Mouse (Mus musculus): ENCODE measurements around the gene Lrrc7. TPM values are rescaled to one million over a fixed set of nuclear protein-coding genes. Genes with fewer than 3 reads are reported as not detected.

The Lrrc7 gene
- polyA plus RNA-seq, 1 experiment from 2014 or later, result 0.41 TPM

GRCm38 (mm10) chr3:158532859-158533258 is 29.2 kb downstream of the Lrrc7 start:
- no peaks in the 10 kb centered on the region for H3K27me3 ChIP-seq (ENCODE audit: control insufficient read depth, insufficient read depth, low read length)
- 63% methylated on average over 2 of the region's 2 CpGs for WGBS
- no peaks in the 10 kb centered on the region for H3K36me3 ChIP-seq (ENCODE audit: control insufficient read depth, insufficient read depth, low read length)
- H3K4me2 ChIP-seq (replicated peaks; ENCODE audit: low read depth), result no peak overlapping the region
- no peaks in the 10 kb centered on the region for H3K4me1 ChIP-seq (replicated peaks; ENCODE audit: control insufficient read depth, insufficient read depth)
- H3K4me3 ChIP-seq (ENCODE audit: low read depth, low read length), result no peak overlapping the region
- DNase-seq (ENCODE audit: low spot score), result no peak
- no peak for TF ChIP-seq EP300 (optimal IDR thresholded peaks at IDR 0.05)
- TF ChIP-seq CTCF (IDR thresholded peaks at IDR 0.05; ENCODE audit: low read depth), result no peak
- H3K27ac ChIP-seq (replicated peaks), result no peak overlapping the region
- ATAC-seq (ENCODE audit: low FRiP score, low TSS enrichment), result no peak
- H3K9me3 ChIP-seq (ENCODE audit: control insufficient read depth, low read length), result no peaks in the 10 kb centered on the region
- no peak overlapping the region for H3K9ac ChIP-seq (ENCODE audit: low read length)

DNA sequence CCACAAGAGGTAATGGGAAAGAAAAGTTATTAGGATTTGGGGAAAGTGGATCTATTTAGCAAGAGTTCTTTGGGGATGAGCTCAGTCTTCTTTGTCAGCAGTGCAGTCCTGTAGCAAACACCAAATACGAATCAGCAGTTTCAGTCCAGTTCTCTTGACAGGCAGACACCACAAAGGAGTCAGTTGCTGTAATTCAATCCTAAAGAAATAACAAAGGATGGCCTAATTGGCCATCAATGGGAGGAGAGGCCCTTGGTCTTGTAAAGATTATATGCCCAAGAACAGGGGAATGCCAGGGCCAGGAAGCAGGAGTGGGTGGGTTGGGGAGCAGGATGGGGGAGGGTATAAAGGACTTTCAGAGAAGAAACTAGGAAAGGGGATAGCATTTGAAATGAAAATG is 33.5 kb downstream of the Lrrc7 start:
- Histone ChIP-seq H3K27ac (replicated peaks) (no peak overlapping the region), H3K27me3 (ENCODE audit: control insufficient read depth, insufficient read depth, low read length) (no peaks in the 10 kb centered on the region), H3K4me3 (ENCODE audit: low read depth, low read length) (no peak overlapping the region), H3K4me2 (replicated peaks; ENCODE audit: low read depth) (no peak overlapping the region), H3K9ac (ENCODE audit: low read length) (no peak overlapping the region), H3K4me1 (replicated peaks; ENCODE audit: control insufficient read depth, insufficient read depth) (no peaks in the 10 kb centered on the region), H3K36me3 (ENCODE audit: control insufficient read depth, insufficient read depth, low read length) (no peaks in the 10 kb centered on the region), H3K9me3 (ENCODE audit: control insufficient read depth, low read length) (no peaks in the 10 kb centered on the region)
- no peak for DNase-seq (ENCODE audit: low spot score)
- ATAC-seq (ENCODE audit: low FRiP score, low TSS enrichment), result no peak
- 62% methylated on average over 1 of the region's 1 CpGs for WGBS
- TF ChIP-seq EP300 (optimal IDR thresholded peaks at IDR 0.05) (no peak), CTCF (IDR thresholded peaks at IDR 0.05; ENCODE audit: low read depth) (no peak)

- no peak for ATAC-seq (ENCODE audit: low FRiP score, low TSS enrichment)
These were observed 68.3 kb downstream of the Lrrc7 start for GRCm38 (mm10) chr3:158493730-158494129.

DNA sequence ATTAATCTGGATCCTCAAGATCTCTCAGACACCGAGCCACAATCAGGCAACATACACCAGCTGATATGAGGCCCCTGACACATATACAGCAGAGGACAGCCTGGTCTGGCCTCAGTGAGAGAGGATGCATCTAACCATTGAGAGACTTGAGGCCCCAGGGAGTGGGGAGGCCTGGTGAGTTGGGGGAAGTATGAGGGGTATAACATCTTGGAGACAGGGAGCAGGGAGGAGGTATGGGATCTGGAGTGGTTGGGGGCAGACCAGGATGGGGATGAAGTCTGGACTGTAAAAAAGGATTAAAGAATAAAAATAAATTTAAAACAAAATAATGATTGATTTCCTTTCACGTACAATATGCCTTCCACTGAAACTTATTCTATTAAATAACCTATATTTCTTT is 82.3 kb downstream of the Lrrc7 start:
- no peak overlapping the region for H3K27ac ChIP-seq (replicated peaks)
- H3K9me3 ChIP-seq (ENCODE audit: control insufficient read depth, low read length), result no peaks in the 10 kb centered on the region
- DNase-seq (ENCODE audit: low spot score) (no peak), ATAC-seq (ENCODE audit: low FRiP score, low TSS enrichment) (no peak)
- no peak overlapping the region for H3K4me2 ChIP-seq (replicated peaks; ENCODE audit: low read depth)
- H3K27me3 ChIP-seq (ENCODE audit: control insufficient read depth, insufficient read depth, low read length), result no peaks in the 10 kb centered on the region
- WGBS, result 79% methylated on average over 2 of the region's 2 CpGs
- H3K4me1 ChIP-seq (replicated peaks; ENCODE audit: control insufficient read depth, insufficient read depth), result no peaks in the 10 kb centered on the region
- TF ChIP-seq EP300 (optimal IDR thresholded peaks at IDR 0.05), result no peak
- no peak for TF ChIP-seq CTCF (IDR thresholded peaks at IDR 0.05; ENCODE audit: low read depth)
- no peak overlapping the region for H3K4me3 ChIP-seq (ENCODE audit: low read depth, low read length)
- no peak overlapping the region for H3K9ac ChIP-seq (ENCODE audit: low read length)
- no peaks in the 10 kb centered on the region for H3K36me3 ChIP-seq (ENCODE audit: control insufficient read depth, insufficient read depth, low read length)

More at GRCm38 (mm10) chr3:158493730-158494129, 68.3 kb downstream of the Lrrc7 start:
- no peak overlapping the region for H3K9ac ChIP-seq (ENCODE audit: low read length)
- TF ChIP-seq CTCF (IDR thresholded peaks at IDR 0.05; ENCODE audit: low read depth), result no peak
- TF ChIP-seq EP300 (optimal IDR thresholded peaks at IDR 0.05), result no peak
- WGBS, result 92% methylated on average over 1 of the region's 1 CpGs
- H3K36me3 ChIP-seq (ENCODE audit: control insufficient read depth, insufficient read depth, low read length), result no peaks in the 10 kb centered on the region
- H3K27ac ChIP-seq (replicated peaks), result no peak overlapping the region
- H3K4me1 ChIP-seq (replicated peaks; ENCODE audit: control insufficient read depth, insufficient read depth), result no peaks in the 10 kb centered on the region
- H3K4me2 ChIP-seq (replicated peaks; ENCODE audit: low read depth), result no peak overlapping the region
- H3K9me3 ChIP-seq (ENCODE audit: control insufficient read depth, low read length), result no peaks in the 10 kb centered on the region
- H3K27me3 ChIP-seq (ENCODE audit: control insufficient read depth, insufficient read depth, low read length), result no peaks in the 10 kb centered on the region
- DNase-seq (ENCODE audit: low spot score), result no peak
- H3K4me3 ChIP-seq (ENCODE audit: low read depth, low read length), result no peak overlapping the region

DNA sequence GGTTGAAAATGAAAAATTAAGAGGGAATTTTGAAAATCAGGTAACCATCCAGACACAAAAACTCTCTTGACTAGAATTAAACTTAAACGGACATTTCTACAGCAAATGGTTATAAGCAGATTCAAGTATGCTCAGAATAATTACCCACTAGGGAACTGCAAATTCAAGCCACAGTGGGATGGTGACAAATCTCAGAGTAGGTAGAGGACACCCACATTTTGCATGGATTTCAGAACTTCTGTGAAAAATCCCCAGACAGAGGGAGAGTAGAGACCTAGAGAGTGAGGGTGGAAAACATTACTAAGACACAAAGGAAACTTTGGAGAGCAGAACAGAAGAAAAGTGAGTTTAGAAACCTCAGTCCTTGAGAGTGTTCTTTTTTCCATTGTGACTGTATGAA is 161.4 kb downstream of the Lrrc7 start:
- Histone ChIP-seq H3K27me3 (ENCODE audit: control insufficient read depth, insufficient read depth, low read length) (no peaks in the 10 kb centered on the region), H3K36me3 (ENCODE audit: control insufficient read depth, insufficient read depth, low read length) (no peaks in the 10 kb centered on the region), H3K4me2 (replicated peaks; ENCODE audit: low read depth) (no peak overlapping the region), H3K9me3 (ENCODE audit: control insufficient read depth, low read length) (no peaks in the 10 kb centered on the region), H3K4me3 (ENCODE audit: low read depth, low read length) (no peak overlapping the region), H3K4me1 (replicated peaks; ENCODE audit: control insufficient read depth, insufficient read depth) (no peaks in the 10 kb centered on the region), H3K9ac (ENCODE audit: low read length) (no peak overlapping the region), H3K27ac (replicated peaks) (no peak overlapping the region)
- DNase-seq (ENCODE audit: low spot score), result no peak
- no peak for ATAC-seq (ENCODE audit: low FRiP score, low TSS enrichment)
- 90% methylated on average over 1 of the region's 1 CpGs for whole genome bisulfite sequencing
- TF ChIP-seq EP300 (optimal IDR thresholded peaks at IDR 0.05), result no peak
- no peak for TF ChIP-seq CTCF (IDR thresholded peaks at IDR 0.05; ENCODE audit: low read depth)

GRCm38 (mm10) chr3:158391534-158391933 is 170.5 kb downstream of the Lrrc7 start:
- no peak for ATAC-seq (ENCODE audit: low FRiP score, low TSS enrichment)

More at GRCm38 (mm10) chr3:158391534-158391933, 170.5 kb downstream of the Lrrc7 start:
- Histone ChIP-seq H3K9me3 (ENCODE audit: control insufficient read depth, low read length) (no peaks in the 10 kb centered on the region), H3K4me1 (replicated peaks; ENCODE audit: control insufficient read depth, insufficient read depth) (no peaks in the 10 kb centered on the region), H3K27ac (replicated peaks) (no peak overlapping the region), H3K4me3 (ENCODE audit: low read depth, low read length) (no peak overlapping the region), H3K27me3 (ENCODE audit: control insufficient read depth, insufficient read depth, low read length) (no peaks in the 10 kb centered on the region), H3K9ac (ENCODE audit: low read length) (no peak overlapping the region), H3K36me3 (ENCODE audit: control insufficient read depth, insufficient read depth, low read length) (no peaks in the 10 kb centered on the region), H3K4me2 (replicated peaks; ENCODE audit: low read depth) (no peak overlapping the region)
- DNase-seq (ENCODE audit: low spot score), result no peak
- TF ChIP-seq CTCF (IDR thresholded peaks at IDR 0.05; ENCODE audit: low read depth), result no peak
- no peak for TF ChIP-seq EP300 (optimal IDR thresholded peaks at IDR 0.05)
